Mouse (Mus musculus): ENCODE results near the gene Bola3. TPM values are rescaled to one million over a fixed set of nuclear protein-coding genes. Genes with fewer than 3 reads are reported as not detected.

Gene Bola3
- polyA plus RNA-seq, 1 experiment from 2014 or later: 297 TPM

- Histone ChIP-seq H3K36me3 (ENCODE audit: control insufficient read depth, insufficient read depth, low read length) (peaks cover 98% of the 10 kb centered on the region), H3K9me3 (ENCODE audit: control insufficient read depth, low read length) (no peaks in the 10 kb centered on the region), H3K27ac (replicated peaks in 1 of 2; ENCODE audit: control insufficient read depth in 1 of 2, insufficient read depth in 1 of 2, low read depth in 2 of 2, low read length in 2 of 2) (no peak overlapping the region), H3K27me3 (ENCODE audit: control insufficient read depth, insufficient read depth, low read length) (no peaks in the 10 kb centered on the region), H3K9ac (ENCODE audit: low read length) (no peak overlapping the region), H3K4me2 (ENCODE audit: low read length) (no peak overlapping the region), H3K4me1 (ENCODE audit: control insufficient read depth in 2 of 2, insufficient read depth in 2 of 2, low read length in 2 of 2) (no peaks in the 10 kb centered on the region; a peak in 1 of 4 replicates), H3K4me3 (ENCODE audit: control insufficient read depth in 1 of 2, insufficient read depth in 1 of 2, low read depth in 1 of 2, low read length in 2 of 2) (no peak overlapping the region)
- WGBS: 81% methylated on average over 8 of the region's 8 CpGs
- no peak for ATAC-seq (ENCODE audit: insufficient number of reproducible peaks, insufficient read depth, low FRiP score, low read depth)
These were observed 48.8 kb downstream of the Bola3 start for GRCm38 (mm10) chr6:83397728-83398127.

GRCm38 (mm10) chr6:83399790-83400189 is 50.8 kb downstream of the Bola3 start:
- Histone ChIP-seq H3K36me3 (ENCODE audit: control insufficient read depth, insufficient read depth, low read length) (peaks cover 98% of the 10 kb centered on the region), H3K4me1 (ENCODE audit: control insufficient read depth in 2 of 2, insufficient read depth in 2 of 2, low read length in 2 of 2) (no peaks in the 10 kb centered on the region; a peak in 1 of 4 replicates), H3K4me2 (ENCODE audit: low read length) (no peak overlapping the region), H3K9ac (ENCODE audit: low read length) (no peak overlapping the region), H3K4me3 (ENCODE audit: control insufficient read depth in 1 of 2, insufficient read depth in 1 of 2, low read depth in 1 of 2, low read length in 2 of 2) (no peak overlapping the region), H3K9me3 (ENCODE audit: control insufficient read depth, low read length) (no peaks in the 10 kb centered on the region), H3K27me3 (ENCODE audit: control insufficient read depth, insufficient read depth, low read length) (no peaks in the 10 kb centered on the region), H3K27ac (replicated peaks in 1 of 2; ENCODE audit: control insufficient read depth in 1 of 2, insufficient read depth in 1 of 2, low read depth in 2 of 2, low read length in 2 of 2) (no peak overlapping the region)
- ATAC-seq (ENCODE audit: insufficient number of reproducible peaks, insufficient read depth, low FRiP score, low read depth): no peak
- WGBS: 77% methylated on average over 3 of the region's 3 CpGs

GRCm38 (mm10) chr6:83403481-83403880 is 54.5 kb downstream of the Bola3 start:
- Histone ChIP-seq H3K27me3 (ENCODE audit: control insufficient read depth, insufficient read depth, low read length) (no peaks in the 10 kb centered on the region), H3K36me3 (ENCODE audit: control insufficient read depth, insufficient read depth, low read length) (peaks cover 74% of the 10 kb centered on the region), H3K9me3 (ENCODE audit: control insufficient read depth, low read length) (no peaks in the 10 kb centered on the region), H3K9ac (ENCODE audit: low read length) (no peak overlapping the region), H3K27ac (replicated peaks in 1 of 2; ENCODE audit: control insufficient read depth in 1 of 2, insufficient read depth in 1 of 2, low read depth in 2 of 2, low read length in 2 of 2) (no peak overlapping the region), H3K4me2 (ENCODE audit: low read length) (no peak overlapping the region), H3K4me3 (ENCODE audit: control insufficient read depth in 1 of 2, insufficient read depth in 1 of 2, low read depth in 1 of 2, low read length in 2 of 2) (no peak overlapping the region), H3K4me1 (ENCODE audit: control insufficient read depth in 2 of 2, insufficient read depth in 2 of 2, low read length in 2 of 2) (no peaks in the 10 kb centered on the region; a peak in 2 of 4 replicates)
- WGBS: 96% methylated on average over 8 of the region's 8 CpGs
- ATAC-seq (ENCODE audit: insufficient number of reproducible peaks, insufficient read depth, low FRiP score, low read depth): no peak

GRCm38 (mm10) chr6:83404571-83404970 is 55.6 kb downstream of the Bola3 start:
- no peak for ATAC-seq (ENCODE audit: insufficient number of reproducible peaks, insufficient read depth, low FRiP score, low read depth)
- no peaks in the 10 kb centered on the region for H3K9me3 ChIP-seq (ENCODE audit: control insufficient read depth, low read length)
- WGBS: 95% methylated on average over 13 of the region's 13 CpGs
- H3K4me3 ChIP-seq (ENCODE audit: control insufficient read depth in 1 of 2, insufficient read depth in 1 of 2, low read depth in 1 of 2, low read length in 2 of 2): no peak overlapping the region
- peaks cover 0 to 3% of the 10 kb centered on the region in 2 experiments; a peak in 2 of 4 replicates for H3K4me1 ChIP-seq (ENCODE audit: control insufficient read depth in 2 of 2, insufficient read depth in 2 of 2, low read length in 2 of 2)
- H3K4me2 ChIP-seq (ENCODE audit: low read length): no peak overlapping the region
- no peak overlapping the region for H3K9ac ChIP-seq (ENCODE audit: low read length)
- H3K27ac ChIP-seq (replicated peaks in 1 of 2; ENCODE audit: control insufficient read depth in 1 of 2, insufficient read depth in 1 of 2, low read depth in 2 of 2, low read length in 2 of 2): no peak overlapping the region
- H3K27me3 ChIP-seq (ENCODE audit: control insufficient read depth, insufficient read depth, low read length): no peaks in the 10 kb centered on the region
- peaks cover 68% of the 10 kb centered on the region for H3K36me3 ChIP-seq (ENCODE audit: control insufficient read depth, insufficient read depth, low read length)

GRCm38 (mm10) chr6:83405511-83406064 is 56.6 kb downstream of the Bola3 start:
- ATAC-seq (ENCODE audit: insufficient number of reproducible peaks, insufficient read depth, low FRiP score, low read depth): no peak
- H3K27me3 ChIP-seq (ENCODE audit: control insufficient read depth, insufficient read depth, low read length): no peaks in the 10 kb centered on the region
- WGBS: 80% methylated on average over 7 of the region's 7 CpGs
- H3K9ac ChIP-seq (ENCODE audit: low read length): no peak overlapping the region
- peaks cover 2 to 11% of the 10 kb centered on the region in 2 experiments; a peak in 3 of 4 replicates for H3K4me1 ChIP-seq (ENCODE audit: control insufficient read depth in 2 of 2, insufficient read depth in 2 of 2, low read length in 2 of 2)
- peaks cover 61% of the 10 kb centered on the region for H3K36me3 ChIP-seq (ENCODE audit: control insufficient read depth, insufficient read depth, low read length)
- H3K4me2 ChIP-seq (ENCODE audit: low read length): no peak overlapping the region
- no peak overlapping the region for H3K27ac ChIP-seq (replicated peaks in 1 of 2; ENCODE audit: control insufficient read depth in 1 of 2, insufficient read depth in 1 of 2, low read depth in 2 of 2, low read length in 2 of 2)
- no peak overlapping the region for H3K4me3 ChIP-seq (ENCODE audit: control insufficient read depth in 1 of 2, insufficient read depth in 1 of 2, low read depth in 1 of 2, low read length in 2 of 2)
- no peaks in the 10 kb centered on the region for H3K9me3 ChIP-seq (ENCODE audit: control insufficient read depth, low read length)

- no peaks in the 10 kb centered on the region for H3K27me3 ChIP-seq (ENCODE audit: control insufficient read depth, insufficient read depth, low read length)
- peaks cover 19 to 40% of the 10 kb centered on the region in 2 experiments for H3K4me1 ChIP-seq (ENCODE audit: control insufficient read depth in 2 of 2, insufficient read depth in 2 of 2, low read length in 2 of 2)
- H3K4me2 ChIP-seq (ENCODE audit: low read length): no peak overlapping the region
- H3K36me3 ChIP-seq (ENCODE audit: control insufficient read depth, insufficient read depth, low read length): peaks cover 36% of the 10 kb centered on the region
- no peak overlapping the region for H3K9ac ChIP-seq (ENCODE audit: low read length)
- no peak overlapping the region for H3K4me3 ChIP-seq (ENCODE audit: control insufficient read depth in 1 of 2, insufficient read depth in 1 of 2, low read depth in 1 of 2, low read length in 2 of 2)
- 71% methylated on average over 9 of the region's 9 CpGs for WGBS
- peak overlapping the region; percentile 25 to 59; a peak in 3 of 4 replicates for H3K27ac ChIP-seq (replicated peaks in 1 of 2; ENCODE audit: control insufficient read depth in 1 of 2, insufficient read depth in 1 of 2, low read depth in 2 of 2, low read length in 2 of 2)
- no peaks in the 10 kb centered on the region for H3K9me3 ChIP-seq (ENCODE audit: control insufficient read depth, low read length)
- no peak for ATAC-seq (ENCODE audit: insufficient number of reproducible peaks, insufficient read depth, low FRiP score, low read depth)
These were observed 59.6 kb downstream of the Bola3 start for GRCm38 (mm10) chr6:83408510-83408909.

Small RNAs within 50 kb of the gene (microRNA-seq; reads per million reads assigned to microRNA genes)
- not detected for gene Mir6374

Other genes starting within 250 kb of the Bola3 start
- 1.6 and 2.2 TPM in 2 replicates for gene Ccdc142, start 247.5 kb upstream of the Bola3 start, polyA plus RNA-seq (2014; fragmentation: Nextera tagmentation; extraction: Ambion mirVana)
- gene Gm42688, start 247.5 kb upstream of the Bola3 start, polyA plus RNA-seq (2014; fragmentation: Nextera tagmentation; extraction: Ambion mirVana): 1.3 and 1.5 TPM in 2 replicates
- 179 and 180 TPM in 2 replicates for gene Mrpl53, start 240.1 kb upstream of the Bola3 start, polyA plus RNA-seq (2014; fragmentation: Nextera tagmentation; extraction: Ambion mirVana)
- gene Mogs, start 233.7 kb upstream of the Bola3 start, polyA plus RNA-seq (2014; fragmentation: Nextera tagmentation; extraction: Ambion mirVana): 17.8 and 21.6 TPM in 2 replicates
- gene Wbp1, start 227.6 kb upstream of the Bola3 start, polyA plus RNA-seq (2014; fragmentation: Nextera tagmentation; extraction: Ambion mirVana): 76.0 and 94.5 TPM in 2 replicates
- 10.3 and 11.3 TPM in 2 replicates for gene Ino80b, start 223.7 kb upstream of the Bola3 start, polyA plus RNA-seq (2014; fragmentation: Nextera tagmentation; extraction: Ambion mirVana)
- gene Rtkn, start 213.7 kb upstream of the Bola3 start, polyA plus RNA-seq (2014; fragmentation: Nextera tagmentation; extraction: Ambion mirVana): 9.9 and 11.6 TPM in 2 replicates
- gene Wdr54, start 192.8 kb upstream of the Bola3 start, polyA plus RNA-seq (2014; fragmentation: Nextera tagmentation; extraction: Ambion mirVana): 6.0 and 6.2 TPM in 2 replicates
- 0.31 and 0.43 TPM in 2 replicates for gene 1700003E16Rik, start 192.7 kb upstream of the Bola3 start, polyA plus RNA-seq (2014; fragmentation: Nextera tagmentation; extraction: Ambion mirVana)
- 53.1 and 60.2 TPM in 2 replicates for gene Dctn1, start 183.2 kb upstream of the Bola3 start, polyA plus RNA-seq (2014; fragmentation: Nextera tagmentation; extraction: Ambion mirVana)
- 0.11 and 0.16 TPM in 2 replicates for gene Slc4a5, start 129.3 kb upstream of the Bola3 start, polyA plus RNA-seq (2014; fragmentation: Nextera tagmentation; extraction: Ambion mirVana)
- 23.2 and 24.1 TPM in 2 replicates for gene Mthfd2, start 23.2 kb upstream of the Bola3 start, polyA plus RNA-seq (2014; fragmentation: Nextera tagmentation; extraction: Ambion mirVana)
- 34.9 and 36.2 TPM in 2 replicates for gene Mob1a, start 23.1 kb upstream of the Bola3 start, polyA plus RNA-seq (2014; fragmentation: Nextera tagmentation; extraction: Ambion mirVana)
- 22.8 and 28.9 TPM in 2 replicates for gene Tet3, start 109.9 kb downstream of the Bola3 start, polyA plus RNA-seq (2014; fragmentation: Nextera tagmentation; extraction: Ambion mirVana)
- 51.2 and 59.1 TPM in 2 replicates for gene Dguok, start 157.8 kb downstream of the Bola3 start, polyA plus RNA-seq (2014; fragmentation: Nextera tagmentation; extraction: Ambion mirVana)
- gene Actg2, start 187.1 kb downstream of the Bola3 start, polyA plus RNA-seq (2014; fragmentation: Nextera tagmentation; extraction: Ambion mirVana): 6.0 and 12.2 TPM in 2 replicates
- 27.7 TPM in 2 replicates for gene Stambp, start 223.6 kb downstream of the Bola3 start, polyA plus RNA-seq (2014; fragmentation: Nextera tagmentation; extraction: Ambion mirVana)